In genomic region chr10:89685391-89686138, GRCm38 (mm10) we compare ENCODE assay signal across 8 mouse cellular contexts. TPM values are rescaled to one million over a fixed set of nuclear protein-coding genes. Genes with fewer than 3 reads are reported as not detected.
A peak's percentile ranks its signal among the peaks of the same experiment; 100 is the strongest.
DNase-seq lines count a peak whose midpoint lies in the region; ATAC-seq lines count a peak whose summit lies in the region.

No protein-coding gene starts in this region.

- peaks cover 19% of the 10 kb centered on the region for H3K4me1 ChIP-seq in forebrain, embryonic 12.5 days
- H3K4me1 ChIP-seq in kidney, embryonic 16.5 days (ENCODE audit: insufficient read depth, low read length), result peaks cover 8% of the 10 kb centered on the region

- no peaks in the 10 kb centered on the region for H3K9me3 ChIP-seq in forebrain, embryonic 12.5 days
- H3K9me3 ChIP-seq in kidney, embryonic 16.5 days (ENCODE audit: low read length), result no peaks in the 10 kb centered on the region

- ATAC-seq in frontal cortex, adult (ENCODE audit: low TSS enrichment), result peak; percentile 22
- ATAC-seq in forebrain, embryonic 12.5 days (ENCODE audit: low FRiP score), result peak; percentile 81; the same call in 1 of the 2 replicates
- peak; percentile 83 for ATAC-seq in kidney, embryonic 16.5 days (ENCODE audit: low FRiP score, low TSS enrichment)
- peak; percentile 38 for ATAC-seq in megakaryocyte-erythroid progenitor cell, adult 5-6 weeks (replicated peaks; ENCODE audit: low FRiP score, low TSS enrichment, poor library complexity, severe bottlenecking)

- under 1% methylated on average over 50 of the region's 51 CpGs for WGBS in forebrain, embryonic 12.5 days
- under 1% methylated on average over 46 of the region's 51 CpGs for WGBS in kidney, embryonic 16.5 days

- H3K4me2 ChIP-seq in forebrain, embryonic 12.5 days, result peak overlapping the region; percentile 84
- H3K4me2 ChIP-seq in kidney, embryonic 16.5 days (replicated peaks; ENCODE audit: low read depth, low read length), result peak overlapping the region; percentile 82

- H3K36me3 ChIP-seq in forebrain, embryonic 12.5 days (replicated peaks), result 0 out of 2 replicates have a peak, but pooled peaks cover 6% of the 10 kb centered on the region
- 0 out of 2 replicates have a peak, but pooled peaks cover 4% of the 10 kb centered on the region for H3K36me3 ChIP-seq in kidney, embryonic 16.5 days (ENCODE audit: insufficient read depth, low read length)

- peak overlapping the region; percentile 93 for H3K4me3 ChIP-seq in forebrain, embryonic 12.5 days (replicated peaks)
- peak overlapping the region; percentile 99 for H3K4me3 ChIP-seq in kidney, embryonic 16.5 days (ENCODE audit: low read length)

- H3K27ac ChIP-seq in forebrain, embryonic 12.5 days, result peak overlapping the region; percentile 61
- peak overlapping the region; percentile 79 for H3K27ac ChIP-seq in kidney, embryonic 16.5 days (ENCODE audit: low read length)

- H3K27me3 ChIP-seq in forebrain, embryonic 12.5 days, result peaks cover 4% of the 10 kb centered on the region; the same call in 1 of the 2 replicates
- H3K27me3 ChIP-seq in kidney, embryonic 16.5 days (ENCODE audit: insufficient read depth, low read length), result no peaks in the 10 kb centered on the region

- H3K9ac ChIP-seq in forebrain, embryonic 12.5 days, result peak overlapping the region; percentile 94
- peak overlapping the region; percentile 91 for H3K9ac ChIP-seq in kidney, embryonic 16.5 days (replicated peaks; ENCODE audit: low read length)

- no peak for DNase-seq in frontal cortex, postnatal 36 days (ENCODE audit: low spot score in 2 of 2)
- DNase-seq in thymus, postnatal 4 days, result peak; percentile 63
- no peak for DNase-seq in thymus, postnatal 14 days
- no peak for DNase-seq in T-cell, adult 2 months (ENCODE audit: low spot score)

RNA-seq across cellular contexts. Expression of gene Scyl2, which starts 0.5 kb away (rescaled TPM):
- 11.8 and 13.7 TPM in 2 replicates for polyA plus RNA-seq in forebrain, embryonic 12.5 days (2016; fragmentation: Nextera tagmentation; extraction: Ambion mirVana)
- 7.0 and 7.6 TPM in 2 replicates for polyA plus RNA-seq in kidney, embryonic 16.5 days (2015; fragmentation: Nextera tagmentation; extraction: Ambion mirVana)
- total RNA-seq in megakaryocyte-erythroid progenitor cell, adult 5-6 weeks (2014; fragmentation: Nextera tagmentation), result 34.0 and 50.8 TPM in 2 replicates
- 45.7 and 52.7 TPM in 2 replicates for total RNA-seq in megakaryocyte-erythroid progenitor cell, adult 5-6 weeks (2017)

RNA-seq across cellular contexts. Expression of gene Actr6, which starts 46.5 kb away (rescaled TPM):
- polyA plus RNA-seq in forebrain, embryonic 12.5 days (2016; fragmentation: Nextera tagmentation; extraction: Ambion mirVana), result 45.0 and 45.2 TPM in 2 replicates
- polyA plus RNA-seq in kidney, embryonic 16.5 days (2015; fragmentation: Nextera tagmentation; extraction: Ambion mirVana), result 27.4 and 31.6 TPM in 2 replicates
- total RNA-seq in megakaryocyte-erythroid progenitor cell, adult 5-6 weeks (2014; fragmentation: Nextera tagmentation), result 21.0 and 21.7 TPM in 2 replicates
- total RNA-seq in megakaryocyte-erythroid progenitor cell, adult 5-6 weeks (2017), result 10.4 and 22.4 TPM in 2 replicates

RNA-seq across cellular contexts. Expression of gene Uhrf1bp1l, which starts 59.2 kb away (rescaled TPM):
- 36.9 and 42.2 TPM in 2 replicates for polyA plus RNA-seq in forebrain, embryonic 12.5 days (2016; fragmentation: Nextera tagmentation; extraction: Ambion mirVana)
- polyA plus RNA-seq in kidney, embryonic 16.5 days (2015; fragmentation: Nextera tagmentation; extraction: Ambion mirVana), result 35.9 and 38.6 TPM in 2 replicates
- 30.8 and 43.8 TPM in 2 replicates for total RNA-seq in megakaryocyte-erythroid progenitor cell, adult 5-6 weeks (2014; fragmentation: Nextera tagmentation)
- 23.7 and 44.3 TPM in 2 replicates for total RNA-seq in megakaryocyte-erythroid progenitor cell, adult 5-6 weeks (2017)

Comparison
In these comparisons a context has a peak if more than half of its experiments do, and no peak if none do; other contexts are left out.
1. ATAC-seq: peak in every context shown above with its lines; median percentile 83 in kidney, embryonic 16.5 days; 81 in forebrain, embryonic 12.5 days; 38 in megakaryocyte-erythroid progenitor cell, adult 5-6 weeks; 22 in frontal cortex, adult.